Mouse (Mus musculus): ENCODE results near the gene Hist2h2ab.
"Not testable (repeated sequence)": the region's sequence is repeated elsewhere in the genome, so short reads cannot be mapped to it uniquely, and the experiment has no call there.

The Hist2h2ab gene

GRCm38 (mm10) chr3:96237904-96238511 is 18.3 kb downstream of the Hist2h2ab start:
- no peak for DNase-seq (ENCODE audit: low spot score in 2 of 2)

- not testable (repeated sequence) for DNase-seq (ENCODE audit: low spot score in 2 of 2)
These were observed 19.5 kb downstream of the Hist2h2ab start, which contains the start of gene Hist2h3c2 for GRCm38 (mm10) chr3:96238954-96239793. TSS of gene Hist2h3c2 (minus strand) at chr3:96239127.

GRCm38 (mm10) chr3:96239949-96240798 is 20.5 kb downstream of the Hist2h2ab start, which contains the start of gene Hist2h2aa2:
TSS of gene Hist2h2aa2 (minus strand) at chr3:96240276.
- DNase-seq (ENCODE audit: low spot score in 2 of 2): peak; percentile 94 to 96

GRCm38 (mm10) chr3:96240799-96241197 is 21.1 kb downstream of the Hist2h2ab start:
- DNase-seq (ENCODE audit: low spot score in 2 of 2): no peak

GRCm38 (mm10) chr3:96243921-96244572 is 24.4 kb downstream of the Hist2h2ab start:
- no peak for DNase-seq (ENCODE audit: low spot score in 2 of 2)

GRCm38 (mm10) chr3:96245003-96245886 is 25.6 kb downstream of the Hist2h2ab start, which contains the start of gene Hist2h2aa1:
TSS of gene Hist2h2aa1 (plus strand) at chr3:96245497.
- DNase-seq (ENCODE audit: low spot score in 2 of 2): peak; percentile 79 to 83

GRCm38 (mm10) chr3:96246018-96246417 is 26.4 kb downstream of the Hist2h2ab start:
- DNase-seq (ENCODE audit: low spot score in 2 of 2): not testable (repeated sequence)

- DNase-seq (ENCODE audit: low spot score in 2 of 2): not testable (repeated sequence)
These were observed 26.8 kb downstream of the Hist2h2ab start, which contains the start of gene Hist2h3c1 for GRCm38 (mm10) chr3:96246427-96246856. TSS of gene Hist2h3c1 (plus strand) at chr3:96246685.

GRCm38 (mm10) chr3:96247356-96248140 is 27.9 kb downstream of the Hist2h2ab start:
- DNase-seq (ENCODE audit: low spot score in 2 of 2): no peak

- DNase-seq (ENCODE audit: low spot score in 2 of 2): no peak
These were observed 28.7 kb downstream of the Hist2h2ab start for GRCm38 (mm10) chr3:96248141-96249033.

- DNase-seq (ENCODE audit: low spot score in 2 of 2): no peak
These were observed 29.3 kb downstream of the Hist2h2ab start for GRCm38 (mm10) chr3:96249034-96249345.

GRCm38 (mm10) chr3:96250890-96251289 is 31.2 kb downstream of the Hist2h2ab start:
- no peak for DNase-seq (ENCODE audit: low spot score in 2 of 2)

- DNase-seq (ENCODE audit: low spot score in 2 of 2): no peak
These were observed 32.1 kb downstream of the Hist2h2ab start for GRCm38 (mm10) chr3:96251787-96252186.

- peak in 1 of 2 experiments; percentile 45 for DNase-seq (ENCODE audit: low spot score in 2 of 2)
These were observed 35.2 kb downstream of the Hist2h2ab start for GRCm38 (mm10) chr3:96254683-96255355.

- no peak for DNase-seq (ENCODE audit: low spot score in 2 of 2)
These were observed 36.4 kb downstream of the Hist2h2ab start for GRCm38 (mm10) chr3:96255926-96256593.

- DNase-seq (ENCODE audit: low spot score in 2 of 2): no peak
These were observed 37.5 kb downstream of the Hist2h2ab start for GRCm38 (mm10) chr3:96257190-96257589.

GRCm38 (mm10) chr3:96260220-96260619 is 40.6 kb downstream of the Hist2h2ab start:
- DNase-seq (ENCODE audit: low spot score in 2 of 2): no peak
